Mouse (Mus musculus) intestine, embryonic 16.5 days (tissue): ENCODE results near the gene Wdr74. TPM values are rescaled to one million over a fixed set of nuclear protein-coding genes. Genes with fewer than 3 reads are reported as not detected.
A peak's percentile ranks its signal among the peaks of the same experiment; 100 is the strongest.
"Not testable (repeated sequence)": the region's sequence is repeated elsewhere in the genome, so short reads cannot be mapped to it uniquely, and the experiment has no call there.

Experiments
- ATAC-seq: fragments of 200-750 bp; cut with Nextera tagmentation; 2 replicates; pipeline ENCODE4 v1.8.0; 2017; ENCODE audit warnings: moderate TSS enrichment, moderate library complexity
- H3K27ac ChIP-seq: fragments of 300-500 bp; sonication (generic); 2 replicates; pipeline ENCODE4 v1.5.1; 2014; ENCODE audit warnings: mild to moderate bottlenecking, low read length
- H3K27me3 ChIP-seq: fragments of 300-500 bp; sonication (generic); replicated peaks from 2 replicates; pipeline ENCODE4 v1.6.1; 2014; ENCODE audit warnings: low read length, control low read depth, mixed read lengths; ENCODE audit not compliant: control insufficient read depth, insufficient read depth
- H3K36me3 ChIP-seq: fragments of 300-500 bp; sonication (generic); 2 replicates; pipeline ENCODE4 v1.6.1; 2014; ENCODE audit warnings: low read length, control low read depth; ENCODE audit not compliant: control insufficient read depth, insufficient read depth
- H3K4me1 ChIP-seq: fragments of 300-500 bp; sonication (generic); 2 replicates; pipeline ENCODE4 v1.6.1; 2014; ENCODE audit warnings: low read length, control low read depth, mixed read lengths; ENCODE audit not compliant: control insufficient read depth, insufficient read depth
- H3K4me2 ChIP-seq: fragments of 300-500 bp; sonication (generic); 2 replicates; pipeline ENCODE4 v1.6.1; 2014; ENCODE audit warnings: low read depth, low read length, control low read depth
- H3K4me3 ChIP-seq: fragments of 300-500 bp; sonication (generic); 2 replicates; pipeline ENCODE4 v1.5.1; 2014; ENCODE audit warnings: mild to moderate bottlenecking, low read length
- H3K9ac ChIP-seq: fragments of 300-500 bp; sonication (generic); 2 replicates; pipeline ENCODE4 v1.6.1; 2014; ENCODE audit warnings: low read depth, low read length
- H3K9me3 ChIP-seq: fragments of 300-500 bp; sonication (generic); 2 replicates; pipeline ENCODE4 v1.6.1; 2016; ENCODE audit warnings: low read length, control low read depth; ENCODE audit not compliant: control insufficient read depth
- WGBS: fragments of 180-500 bp; shearing (Covaris S2); extraction: QIAGEN DNeasy Blood & Tissue Kit; methylation state at CpG from one replicate; pipeline ENCODE4 v1.1.7; 2014; 5-methylcytosine and 5-hydroxymethylcytosine counted together
- polyA plus RNA-seq: library from polyadenylated mRNA; unstranded; fragments of >200 nt; fragmentation: Nextera tagmentation; extraction: Ambion mirVana; gene quantifications from 2 replicates; pipeline ENCODE4 v1.2.1, GENCODE M21; 2015

The Wdr74 gene
- polyA plus RNA-seq, 1 experiment from 2014 or later, result 88.7 TPM

DNA sequence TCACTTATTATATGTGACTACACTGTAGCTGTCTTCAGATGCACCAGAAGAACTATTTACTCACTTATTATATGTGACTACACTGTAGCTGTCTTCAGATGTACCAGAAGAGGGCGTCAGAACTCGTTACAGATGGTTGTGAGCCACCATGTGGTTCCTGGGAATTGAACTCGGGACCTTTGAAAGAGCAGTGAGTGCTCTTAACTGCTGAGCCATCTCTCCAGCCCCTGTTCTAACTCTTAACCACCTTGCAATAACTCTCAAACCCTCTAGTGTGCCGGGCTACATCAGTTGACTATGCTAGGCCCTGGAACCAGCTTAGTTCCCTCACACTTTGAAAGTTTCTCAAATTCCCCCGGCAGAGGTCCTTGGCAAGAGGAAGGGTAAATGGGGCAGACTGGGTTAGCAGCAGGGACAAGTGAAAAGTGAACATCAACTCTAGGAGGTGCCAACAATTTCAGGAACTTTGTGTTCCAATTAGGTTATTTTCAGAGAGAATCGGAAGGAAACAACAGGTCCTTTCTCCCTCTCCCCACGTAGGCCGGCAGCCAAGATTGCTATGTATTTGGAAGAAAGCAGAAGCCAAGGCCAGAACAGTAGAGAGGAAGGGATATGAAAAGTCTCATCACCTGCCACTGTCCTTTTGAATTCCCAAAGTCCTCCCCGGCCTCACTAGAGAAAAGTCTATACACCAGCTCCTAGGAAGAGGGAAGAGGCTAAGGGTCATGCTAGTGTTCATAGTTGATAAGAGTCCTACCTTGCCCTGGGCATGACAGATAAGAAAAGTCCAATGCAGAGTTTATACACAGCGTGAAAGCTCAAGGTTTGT is 20.8 kb upstream of the Wdr74 start:
- WGBS, result 69% methylated on average over 10 of the region's 10 CpGs
- H3K9ac ChIP-seq, result no peak overlapping the region
- H3K4me1 ChIP-seq, result peaks cover 30% of the 10 kb centered on the region
- peak overlapping the region; percentile 77 for H3K27ac ChIP-seq
- H3K4me3 ChIP-seq, result no peak overlapping the region
- H3K36me3 ChIP-seq, result 0 out of 2 replicates have a peak, but pooled peaks cover 6% of the 10 kb centered on the region
- no peak overlapping the region; the same call in 1 of the 2 replicates for H3K4me2 ChIP-seq
- ATAC-seq, result peak; percentile 37
- H3K27me3 ChIP-seq, result no peaks in the 10 kb centered on the region
- H3K9me3 ChIP-seq, result no peaks in the 10 kb centered on the region

DNA sequence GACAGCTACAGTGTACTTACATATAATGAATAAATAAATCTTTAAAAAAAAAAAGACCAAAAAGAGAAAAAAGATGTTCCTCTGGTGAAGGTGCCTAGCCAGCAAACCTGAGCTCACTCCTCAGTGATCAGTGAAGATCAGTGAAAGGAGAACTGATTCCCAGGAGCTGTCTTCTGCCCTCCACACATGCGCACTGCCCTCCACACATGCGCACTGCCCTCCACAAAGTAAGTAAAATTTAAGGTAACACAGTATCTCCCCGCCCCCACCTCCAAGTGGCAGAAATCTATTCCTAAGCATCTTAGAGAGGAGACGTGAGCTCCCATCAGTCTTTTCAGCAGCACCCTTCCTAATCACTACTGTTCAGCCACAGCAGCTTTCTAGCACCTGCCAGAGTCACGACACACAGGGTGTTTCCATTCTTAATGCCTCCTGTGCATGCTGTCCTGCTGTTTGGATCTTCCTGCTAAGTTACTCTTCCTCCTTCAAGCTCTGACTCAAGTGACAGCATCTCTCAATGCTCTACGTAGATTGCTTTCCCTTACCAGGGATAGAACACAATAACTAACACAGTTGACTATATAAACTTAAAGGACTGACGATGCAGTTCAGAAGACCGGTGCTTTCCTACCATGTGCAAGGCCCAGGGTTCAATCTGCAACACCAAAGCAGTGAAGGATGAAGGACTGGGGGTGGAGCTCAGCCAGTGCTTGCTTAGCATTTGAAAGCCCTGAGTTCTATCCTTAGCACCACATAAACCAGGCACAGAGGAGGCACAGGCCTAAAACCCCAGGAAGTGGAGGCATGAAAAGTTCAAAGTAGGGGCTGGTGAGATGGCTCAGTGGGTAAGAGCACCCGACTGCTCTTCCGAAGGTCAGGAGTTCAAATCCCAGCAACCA is 19.5 kb upstream of the Wdr74 start:
- no peaks in the 10 kb centered on the region for H3K27me3 ChIP-seq
- H3K9me3 ChIP-seq, result no peaks in the 10 kb centered on the region
- H3K9ac ChIP-seq, result no peak overlapping the region
- ATAC-seq, result no peak
- H3K4me1 ChIP-seq, result peaks cover 18% of the 10 kb centered on the region
- peak overlapping the region; percentile 14 for H3K27ac ChIP-seq
- 77% methylated on average over 10 of the region's 10 CpGs for WGBS
- no peak overlapping the region for H3K4me3 ChIP-seq
- no peak overlapping the region for H3K4me2 ChIP-seq
- 0 out of 2 replicates have a peak, but pooled peaks cover 6% of the 10 kb centered on the region for H3K36me3 ChIP-seq

DNA sequence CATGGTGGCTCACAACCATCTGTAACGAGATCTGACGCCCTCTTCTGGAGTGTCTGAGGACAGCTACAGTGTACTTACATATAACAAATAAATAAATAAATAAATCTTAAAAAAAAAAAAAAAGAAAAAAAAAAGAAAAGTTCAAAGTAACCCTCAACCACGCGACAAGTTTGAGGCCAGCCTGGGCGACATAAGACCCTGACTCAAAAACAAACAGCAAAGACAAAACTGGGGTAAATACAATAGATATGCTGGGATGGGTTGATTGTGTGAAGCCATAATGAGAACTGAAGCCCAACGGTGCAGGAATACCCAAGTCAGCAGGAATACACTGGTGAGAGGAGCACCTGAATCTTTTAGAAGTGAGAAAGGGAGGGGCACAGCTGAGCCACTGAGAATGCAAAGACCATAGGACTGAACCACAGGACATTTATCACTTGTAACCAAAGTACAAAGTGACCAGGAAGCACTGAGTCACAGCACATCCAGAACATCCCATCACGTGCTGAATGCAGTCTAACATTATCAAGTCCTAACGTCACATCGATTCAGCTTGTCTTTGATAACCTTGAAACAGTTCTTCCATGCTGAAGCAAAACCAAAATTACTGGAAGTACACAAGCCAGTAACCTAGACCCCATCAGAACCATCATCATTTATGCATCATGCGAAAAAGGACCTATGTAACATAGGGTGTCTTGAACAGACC is 18.7 kb upstream of the Wdr74 start:
- WGBS, result 76% methylated on average over 8 of the region's 10 CpGs
- 0 out of 2 replicates have a peak, but pooled peaks cover 1% of the 10 kb centered on the region for H3K36me3 ChIP-seq
- no peak overlapping the region for H3K4me3 ChIP-seq
- H3K9me3 ChIP-seq, result no peaks in the 10 kb centered on the region
- H3K27ac ChIP-seq, result no peak overlapping the region
- H3K4me1 ChIP-seq, result peaks cover 13% of the 10 kb centered on the region
- no peaks in the 10 kb centered on the region for H3K27me3 ChIP-seq
- no peak for ATAC-seq
- H3K9ac ChIP-seq, result no peak overlapping the region
- no peak overlapping the region for H3K4me2 ChIP-seq

DNA sequence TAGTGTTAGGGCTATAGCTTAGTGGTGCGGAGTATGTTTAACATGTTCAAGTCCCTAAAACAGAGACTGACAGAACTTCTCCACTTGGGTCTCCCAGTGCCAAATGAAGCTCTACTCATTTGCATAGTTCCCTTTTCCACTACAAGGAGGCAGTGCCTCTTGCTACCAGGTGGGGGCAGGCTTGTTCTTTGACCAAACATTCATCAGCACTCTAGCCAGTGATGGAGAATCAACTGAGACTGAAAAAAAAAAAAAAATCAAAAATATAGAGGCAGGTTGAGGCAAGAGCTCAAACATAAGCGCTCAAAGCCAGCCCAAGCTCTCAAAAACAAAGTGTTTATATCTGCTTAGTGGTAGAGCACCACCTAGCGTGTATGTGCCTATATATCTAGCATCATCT is 17.3 kb upstream of the Wdr74 start:
- no peak for ATAC-seq
- Histone ChIP-seq H3K36me3 (no peaks in the 10 kb centered on the region), H3K4me2 (no peak overlapping the region), H3K9ac (no peak overlapping the region), H3K4me3 (no peak overlapping the region), H3K27me3 (no peaks in the 10 kb centered on the region), H3K9me3 (no peaks in the 10 kb centered on the region), H3K4me1 (peaks cover 7% of the 10 kb centered on the region), H3K27ac (no peak overlapping the region)
- WGBS, result 67% methylated on average over 3 of the region's 3 CpGs

DNA sequence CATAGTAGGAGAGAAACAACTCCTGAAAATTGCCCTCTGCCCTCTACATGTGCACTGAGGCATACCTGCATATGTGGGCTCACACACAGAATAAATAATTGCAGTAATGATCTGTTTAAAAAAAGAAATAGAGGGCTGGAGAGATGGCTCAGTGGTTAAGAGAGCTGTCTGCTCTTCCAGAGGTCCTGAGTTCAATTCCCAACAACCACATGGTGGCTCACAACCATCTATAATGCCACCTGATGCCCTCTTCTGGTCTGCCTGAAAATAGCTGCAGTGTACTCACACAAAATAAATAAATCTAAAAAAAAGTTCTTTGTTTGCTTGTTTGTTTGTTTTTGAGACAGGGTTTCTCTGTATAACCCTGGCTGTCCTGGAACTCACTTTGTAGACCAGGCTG is 16.6 kb upstream of the Wdr74 start:
- ATAC-seq, H3K27me3 ChIP-seq, H3K4me2 ChIP-seq, H3K36me3 ChIP-seq, H3K27ac ChIP-seq, H3K9ac ChIP-seq, H3K9me3 ChIP-seq, H3K4me1 ChIP-seq, H3K4me3 ChIP-seq: not testable (repeated sequence)

DNA sequence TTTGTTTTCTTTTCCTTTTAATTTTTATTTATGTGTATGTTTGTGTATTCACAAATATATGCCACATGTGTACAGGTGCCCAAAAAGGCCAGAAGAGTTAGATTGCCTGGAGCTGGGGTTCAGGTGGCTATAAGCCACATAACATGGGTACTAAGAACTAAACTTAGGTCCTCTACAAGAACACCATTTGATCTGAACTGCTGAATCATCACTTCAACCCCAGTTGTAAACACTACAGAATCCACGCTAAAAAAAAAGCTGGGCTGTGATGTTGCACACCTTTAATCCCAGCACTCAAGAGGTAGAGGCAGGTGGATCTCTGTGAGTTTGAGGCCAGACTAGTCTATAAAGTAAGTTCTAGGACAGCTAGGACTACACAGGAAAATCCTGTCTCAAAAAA is 14.2 kb upstream of the Wdr74 start:
- Histone ChIP-seq H3K36me3 (peaks cover 3% of the 10 kb centered on the region; the same call in 1 of the 2 replicates), H3K27ac (no peak overlapping the region), H3K9me3 (no peaks in the 10 kb centered on the region), H3K9ac (no peak overlapping the region), H3K27me3 (no peaks in the 10 kb centered on the region), H3K4me2 (no peak overlapping the region), H3K4me1 (peaks cover 13% of the 10 kb centered on the region), H3K4me3 (no peak overlapping the region)
- 66% methylated on average over 1 of the region's 1 CpGs for WGBS
- ATAC-seq, result no peak

DNA sequence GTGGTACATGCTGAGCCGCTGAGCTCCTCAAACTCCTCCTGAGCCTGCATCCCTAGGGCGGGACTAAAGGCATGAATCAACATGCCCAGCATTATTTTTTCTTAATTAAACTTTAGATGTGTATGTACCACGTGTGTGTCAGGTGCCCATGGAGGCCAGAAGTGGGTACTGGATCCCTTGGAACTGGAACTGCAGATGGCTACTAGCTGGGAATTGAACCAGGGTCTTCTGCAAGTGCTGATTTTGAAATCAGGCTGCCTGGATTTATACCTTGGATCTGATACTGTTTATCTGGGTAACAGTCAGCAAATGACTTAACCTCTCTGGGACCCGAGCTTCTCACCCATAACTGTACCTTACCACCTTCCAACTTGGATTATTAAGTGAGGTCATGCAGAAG is 13.6 kb upstream of the Wdr74 start:
- peaks cover 3% of the 10 kb centered on the region; the same call in 1 of the 2 replicates for H3K36me3 ChIP-seq
- H3K9ac ChIP-seq, result peak overlapping the region; percentile 90
- no peaks in the 10 kb centered on the region for H3K9me3 ChIP-seq
- H3K4me2 ChIP-seq, result peak overlapping the region; percentile 60
- H3K27me3 ChIP-seq, result no peaks in the 10 kb centered on the region
- WGBS, result 49% methylated on average over 4 of the region's 4 CpGs
- peak overlapping the region; percentile 99 for H3K27ac ChIP-seq
- no peak for ATAC-seq
- peaks cover 13% of the 10 kb centered on the region for H3K4me1 ChIP-seq
- peak overlapping the region; percentile 59 for H3K4me3 ChIP-seq

DNA sequence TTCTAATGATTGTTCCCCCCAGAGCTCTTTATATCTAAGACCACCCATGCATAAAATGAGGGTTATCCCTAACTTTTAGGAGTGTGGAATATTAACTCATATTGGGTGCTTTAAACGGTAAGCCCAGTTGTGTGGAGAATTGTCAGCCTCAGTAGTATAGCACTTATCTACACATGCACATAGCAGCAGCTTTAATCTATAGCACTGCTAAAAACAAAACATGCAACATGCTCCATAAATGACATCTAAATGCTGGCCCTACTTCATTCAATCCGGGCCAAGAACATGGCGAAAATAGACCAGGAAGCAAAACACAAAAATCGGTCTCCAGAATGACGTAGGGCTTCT is 13.1 kb upstream of the Wdr74 start:
- H3K36me3 ChIP-seq, result peaks cover 3% of the 10 kb centered on the region; the same call in 1 of the 2 replicates
- peak overlapping the region; percentile 60 for H3K4me2 ChIP-seq
- WGBS, result under 1% methylated on average over 5 of the region's 5 CpGs
- no peaks in the 10 kb centered on the region for H3K9me3 ChIP-seq
- H3K4me1 ChIP-seq, result peaks cover 13% of the 10 kb centered on the region
- peak overlapping the region; percentile 90 for H3K9ac ChIP-seq
- H3K27ac ChIP-seq, result peak overlapping the region; percentile 99
- ATAC-seq, result no peak; the same call in 1 of the 2 replicates
- peak overlapping the region; percentile 59 for H3K4me3 ChIP-seq
- H3K27me3 ChIP-seq, result no peaks in the 10 kb centered on the region
